11 mouse cellular contexts compared by ENCODE assay signal in genomic region chr16:9768356-9768755, GRCm38 (mm10).
A peak's percentile ranks its signal among the peaks of the same experiment; 100 is the strongest.
DNase-seq lines count a peak whose midpoint lies in the region; ATAC-seq and TF ChIP-seq lines count a peak whose summit lies in the region.
"Had no signal": no experiment of that assay in that cellular context is flagged by ENCODE, and none has a peak within 500 bp of the region (broad histone marks: within the 10 kb centered on the region; RNA-seq: fewer than 3 reads in every experiment).

No protein-coding gene starts in this region.

- no peaks in the 10 kb centered on the region for H3K27me3 ChIP-seq in kidney, embryonic 16.5 days (ENCODE audit: insufficient read depth, low read length)
- H3K27me3 ChIP-seq in limb, embryonic 10.5 days (ENCODE audit: low read depth, poor library complexity, severe bottlenecking), result no peaks in the 10 kb centered on the region

- ATAC-seq in kidney, embryonic 16.5 days (ENCODE audit: low FRiP score, low TSS enrichment), result no peak

- no peaks in the 10 kb centered on the region for H3K9me3 ChIP-seq in kidney, embryonic 16.5 days (ENCODE audit: low read length)
- H3K9me3 ChIP-seq in limb, embryonic 10.5 days (replicated peaks), result no peaks in the 10 kb centered on the region

- H3K9ac ChIP-seq in kidney, embryonic 16.5 days (replicated peaks; ENCODE audit: low read length), result no peak overlapping the region

- peak; percentile 48 for DNase-seq in lung, postnatal 10 days
- no peak for DNase-seq in lung, adult 2 months
- peak; percentile 78 for DNase-seq in cerebellum, adult 8-10 months
- peak; percentile 65 for DNase-seq in layer of hippocampus, adult 9-10 months (ENCODE audit: low spot score)
- DNase-seq in right cerebral cortex, postnatal 14 days, result peak; percentile 56
- no peak for DNase-seq in kidney, postnatal 36 days
- DNase-seq in limb, embryonic 10.5 days (ENCODE audit: low spot score), result no peak
- DNase-seq: gastrocnemius, postnatal 14 days; kidney, adult 11 months had no signal

- WGBS in lung, adult 2 months, result 39% methylated on average over 5 of the region's 5 CpGs
- WGBS in kidney, embryonic 16.5 days, result 46% methylated on average over 5 of the region's 5 CpGs
- 74% methylated on average over 5 of the region's 5 CpGs for WGBS in limb, embryonic 10.5 days

- TF ChIP-seq CTCF in lung, adult 2 months (IDR thresholded peaks at IDR 0.05; ENCODE audit: insufficient read depth, low read length), result no peak

- H3K27ac ChIP-seq in kidney, embryonic 16.5 days (ENCODE audit: low read length), result no peak overlapping the region
- no peak overlapping the region for H3K27ac ChIP-seq in limb, embryonic 10.5 days
- H3K27ac ChIP-seq: macrophage had no signal

- no peaks in the 10 kb centered on the region for H3K36me3 ChIP-seq in kidney, embryonic 16.5 days (ENCODE audit: insufficient read depth, low read length)
- no peaks in the 10 kb centered on the region for H3K36me3 ChIP-seq in limb, embryonic 10.5 days

- no peak overlapping the region for H3K4me3 ChIP-seq in lung, adult 2 months (replicated peaks; ENCODE audit: extremely low read depth, low read depth, low read length)
- no peak overlapping the region for H3K4me3 ChIP-seq in kidney, embryonic 16.5 days (ENCODE audit: low read length)
- H3K4me3 ChIP-seq in limb, embryonic 10.5 days, result no peak overlapping the region

- no peak overlapping the region for H3K4me2 ChIP-seq in kidney, embryonic 16.5 days (replicated peaks; ENCODE audit: low read depth, low read length)

- TF ChIP-seq POLR2A in lung, adult 2 months (IDR thresholded peaks at IDR 0.05; ENCODE audit: borderline replicate concordance, extremely low read depth, low read depth, low read length), result no peak

- no peaks in the 10 kb centered on the region for H3K4me1 ChIP-seq in lung, adult 2 months (ENCODE audit: control insufficient read depth, insufficient read depth, low read length)
- H3K4me1 ChIP-seq in kidney, embryonic 16.5 days (ENCODE audit: insufficient read depth, low read length), result no peaks in the 10 kb centered on the region
- no peaks in the 10 kb centered on the region for H3K4me1 ChIP-seq in limb, embryonic 10.5 days

Comparison
In these comparisons a context has a peak if more than half of its experiments do, and no peak if none do; other contexts are left out.
1. DNase-seq: peak in lung, postnatal 10 days (single experiment), cerebellum, adult 8-10 months (single experiment), layer of hippocampus, adult 9-10 months (single experiment) and right cerebral cortex, postnatal 14 days (single experiment); none in lung, adult 2 months (single experiment), kidney, postnatal 36 days (0 of 2) and limb, embryonic 10.5 days (single experiment).